Mouse (Mus musculus) erythroblast, adult 5-6 weeks (primary cell): ENCODE data around the gene Gm4177. TPM values are rescaled to one million over a fixed set of nuclear protein-coding genes. Genes with fewer than 3 reads are reported as not detected.
"Not testable (repeated sequence)": the region's sequence is repeated elsewhere in the genome, so short reads cannot be mapped to it uniquely, and the experiment has no call there.

Source experiments
- ATAC-seq: replicated peaks from 2 replicates; pipeline ENCODE4 v1.8.0; 2016; ENCODE audit warnings: moderate number of reproducible peaks, mild to moderate bottlenecking, moderate TSS enrichment, inconsistent platforms; ENCODE audit not compliant: poor library complexity, low FRiP score, severe bottlenecking
- total RNA-seq, 2 experiments: library from RNA; stranded (forward) in 1 of 2; stranded (reverse) in 1 of 2; fragments of 150-400 nt in 1 of 2; fragments of 200-764, 138-1000 nt in 1 of 2; gene quantifications; 2 replicates each; pipeline versions ENCODE4 v1.2.3 to v1.2.4; 2015 to 2017; ENCODE audit warnings: low replicate concordance in 2 of 2

The Gm4177 gene
- total RNA-seq (2015; ENCODE audit: low replicate concordance) (not detected in 2 replicates), total RNA-seq (2017; ENCODE audit: low replicate concordance) (not detected in 2 replicates)

GRCm38 (mm10) chr7:21796628-21797027 is at the start of gene Gm4177:
Gene Gm4177, minus strand, starts transcription at chr7:21796728.
- not testable (repeated sequence) for ATAC-seq

DNA sequence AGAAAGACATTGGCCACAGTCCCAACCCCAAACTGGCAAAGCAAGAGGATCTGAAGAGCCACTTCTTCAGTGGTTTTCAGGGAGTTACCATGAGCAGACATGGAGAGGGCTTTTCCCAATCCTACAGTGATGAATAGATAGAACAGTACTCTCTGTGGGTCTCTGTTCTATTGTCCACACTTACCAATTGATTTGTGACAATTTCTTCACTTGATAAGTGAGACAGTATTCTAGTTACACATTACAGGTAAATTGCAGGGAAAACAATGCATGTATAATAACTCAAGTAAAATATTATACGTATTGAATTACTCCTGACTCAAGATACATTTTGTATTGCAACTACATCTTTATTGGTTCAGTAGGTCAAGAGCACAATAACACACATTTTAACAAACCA is 47.6 kb upstream of the Gm4177 start, which contains the start of gene Gm5725:
TSS of gene Gm5725 (minus strand) at position 101 of the 400 bp plus-strand sequence.
- ATAC-seq, result not testable (repeated sequence)

DNA sequence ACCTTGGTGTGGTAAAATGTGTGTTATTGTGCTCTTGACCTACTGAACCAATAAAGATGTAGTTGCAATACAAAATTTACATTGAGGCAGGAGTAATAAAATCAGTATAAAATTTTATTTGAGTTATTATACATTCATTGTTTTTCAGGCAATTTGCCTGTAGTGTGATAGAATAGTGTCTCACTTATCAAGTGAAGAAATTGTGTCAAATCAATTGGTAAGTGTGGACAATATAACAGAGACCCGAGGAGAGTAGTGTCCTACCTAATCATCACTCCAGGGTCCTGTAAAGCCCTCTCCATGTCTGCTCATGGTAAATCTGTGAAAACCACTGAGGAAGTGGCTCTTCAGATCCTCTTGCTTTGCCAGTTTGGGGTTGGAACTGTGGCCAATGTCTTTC is 35.5 kb upstream of the Gm4177 start, which contains the start of gene Vmn1r135:
TSS of gene Vmn1r135 (plus strand) at position 301 of the 400 bp plus-strand sequence.
- ATAC-seq, result not testable (repeated sequence)

GRCm38 (mm10) chr7:21761375-21761774 is 35.2 kb downstream of the Gm4177 start, which contains the start of gene Gm4175:
Gene Gm4175, minus strand, starts transcription at chr7:21761475.
- ATAC-seq, result not testable (repeated sequence)

Other genes starting within 250 kb of the Gm4177 start
- gene Vmn1r132, start 182.6 kb downstream of the Gm4177 start, total RNA-seq (2015; ENCODE audit: low replicate concordance), result not detected in 2 replicates
- gene Vmn1r132, start 182.6 kb downstream of the Gm4177 start, total RNA-seq (2017; ENCODE audit: low replicate concordance), result not detected in 2 replicates
- not detected in 2 replicates for gene Gm4175, start 35.3 kb downstream of the Gm4177 start, total RNA-seq (2015; ENCODE audit: low replicate concordance)
- gene Gm4175, start 35.3 kb downstream of the Gm4177 start, total RNA-seq (2017; ENCODE audit: low replicate concordance), result 0.42 TPM in 1 of 2 replicates, not detected in the other
- gene Vmn1r135, start 35.6 kb upstream of the Gm4177 start, total RNA-seq (2015; ENCODE audit: low replicate concordance), result not detected in 2 replicates
- gene Vmn1r135, start 35.6 kb upstream of the Gm4177 start, total RNA-seq (2017; ENCODE audit: low replicate concordance), result not detected in 2 replicates
- not detected in 2 replicates for gene Gm5725, start 47.5 kb upstream of the Gm4177 start, total RNA-seq (2015; ENCODE audit: low replicate concordance)
- not detected in 2 replicates for gene Gm5725, start 47.5 kb upstream of the Gm4177 start, total RNA-seq (2017; ENCODE audit: low replicate concordance)
- gene Gm5891, start 124.6 kb upstream of the Gm4177 start, total RNA-seq (2015; ENCODE audit: low replicate concordance), result not detected in 2 replicates
- gene Gm5891, start 124.6 kb upstream of the Gm4177 start, total RNA-seq (2017; ENCODE audit: low replicate concordance), result not detected in 2 replicates
- gene Vmn1r137, start 197.9 kb upstream of the Gm4177 start, total RNA-seq (2015; ENCODE audit: low replicate concordance), result not detected in 2 replicates
- gene Vmn1r137, start 197.9 kb upstream of the Gm4177 start, total RNA-seq (2017; ENCODE audit: low replicate concordance), result not detected in 2 replicates
- gene Vmn1r138, start 232.2 kb upstream of the Gm4177 start, total RNA-seq (2015; ENCODE audit: low replicate concordance), result not detected in 2 replicates
- not detected in 2 replicates for gene Vmn1r138, start 232.2 kb upstream of the Gm4177 start, total RNA-seq (2017; ENCODE audit: low replicate concordance)